ENCODE assay signal across 19 mouse cellular contexts in the genomic region with DNA sequence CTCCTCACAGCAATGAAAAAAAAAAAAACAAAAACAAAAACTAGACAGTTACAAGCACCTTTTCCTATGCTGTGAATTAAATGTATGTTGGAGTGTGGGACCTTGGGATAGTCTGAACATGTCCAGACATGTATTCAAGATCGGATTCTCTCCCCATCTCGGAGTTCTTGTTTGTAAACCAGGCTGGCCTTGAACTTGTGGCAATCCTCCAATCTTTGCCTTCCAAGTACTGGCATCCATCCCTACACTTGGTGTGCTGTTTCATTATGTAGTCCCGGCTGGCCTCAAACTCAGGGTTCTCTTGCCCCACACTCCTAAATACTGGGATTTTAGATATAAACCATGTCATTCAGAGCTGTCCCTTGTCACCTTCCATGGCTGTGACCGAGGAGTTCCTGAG. TPM values are rescaled to one million over a fixed set of nuclear protein-coding genes. Genes with fewer than 3 reads are reported as not detected.
DNase-seq lines count a peak whose midpoint lies in the region; ATAC-seq and TF ChIP-seq lines count a peak whose summit lies in the region.
"Had no signal": no experiment of that assay in that cellular context is flagged by ENCODE, and none has a peak within 500 bp of the region (broad histone marks: within the 10 kb centered on the region; RNA-seq: fewer than 3 reads in every experiment).

No protein-coding gene starts in this region.

- H3K36me3 ChIP-seq in liver, adult 2 months (ENCODE audit: control insufficient read depth, insufficient read depth, low read length): no peaks in the 10 kb centered on the region
- H3K36me3 ChIP-seq in G1E (replicated peaks): peaks cover 38% of the 10 kb centered on the region
- H3K36me3 ChIP-seq in myocyte (ENCODE audit: control insufficient read depth, insufficient read depth): no peaks in the 10 kb centered on the region
- no peaks in the 10 kb centered on the region for H3K36me3 ChIP-seq in heart, embryonic 10.5 days
- H3K36me3 ChIP-seq: stomach, embryonic 15.5 days had no signal

- no peak for TF ChIP-seq CTCF in liver, adult 2 months (IDR thresholded peaks at IDR 0.05; ENCODE audit: low read depth, low read length)
- TF ChIP-seq CTCF in G1E (IDR thresholded peaks at IDR 0.05; ENCODE audit: low read depth, low read length): no peak

- no peak overlapping the region for H3ac ChIP-seq in myocyte (ENCODE audit: control insufficient read depth, insufficient read length)

- H3K27ac ChIP-seq in liver, adult 2 months (replicated peaks; ENCODE audit: insufficient read depth, low read depth, low read length): peak overlapping the region; percentile 52; the same call in 1 of the 2 replicates
- H3K27ac ChIP-seq in heart, embryonic 10.5 days: no peak overlapping the region
- H3K27ac ChIP-seq: forebrain, embryonic 13.5 days; stomach, embryonic 15.5 days had no signal

- WGBS in liver, adult 2 months: 32% methylated on average over 4 of the region's 4 CpGs
- WGBS in heart, embryonic 10.5 days: 77% methylated on average over 4 of the region's 4 CpGs

- H3K27me3 ChIP-seq in liver, adult 2 months (ENCODE audit: control insufficient read depth, insufficient read depth, low read length): no peaks in the 10 kb centered on the region
- H3K27me3 ChIP-seq in G1E (ENCODE audit: insufficient read depth, low read length): no peaks in the 10 kb centered on the region
- H3K27me3 ChIP-seq in myocyte (ENCODE audit: control insufficient read depth, insufficient read depth, insufficient read length): no peaks in the 10 kb centered on the region
- no peaks in the 10 kb centered on the region for H3K27me3 ChIP-seq in heart, embryonic 10.5 days (ENCODE audit: insufficient read depth, poor library complexity, severe bottlenecking)
- H3K27me3 ChIP-seq: forebrain, embryonic 13.5 days; megakaryocyte, embryonic 14.5 days; stomach, embryonic 15.5 days had no signal

- TF ChIP-seq POLR2A in liver, adult 2 months (IDR thresholded peaks at IDR 0.05; ENCODE audit: extremely low read depth, insufficient read depth, low read length): no peak
- no peak for TF ChIP-seq POLR2A in myocyte (IDR thresholded peaks at IDR 0.05; ENCODE audit: insufficient read length, low read depth)

- peak overlapping the region; percentile 91 for H3K4me2 ChIP-seq in myocyte (ENCODE audit: low read depth)
- H3K4me2 ChIP-seq: forebrain, embryonic 13.5 days; stomach, embryonic 15.5 days had no signal

- H3K9me3 ChIP-seq in G1E (replicated peaks): no peaks in the 10 kb centered on the region
- H3K9me3 ChIP-seq in heart, embryonic 10.5 days: no peaks in the 10 kb centered on the region
- H3K9me3 ChIP-seq: forebrain, embryonic 13.5 days; stomach, embryonic 15.5 days had no signal

- peak; percentile 93 for DNase-seq in liver, adult 2 months (ENCODE audit: extremely low read depth, low read depth, low spot score)
- DNase-seq in liver (no peak), G1E (ENCODE audit: low spot score) (no peak)
- DNase-seq in adrenal gland, adult 8-10 months: peak; percentile 38
- no peak for DNase-seq in thymus, postnatal 25 days
- DNase-seq in heart, embryonic 10.5 days (ENCODE audit: low spot score): no peak
- DNase-seq: cerebellum, adult 11 months; cerebellum, postnatal 36 days; gastrocnemius, postnatal 25 days; kidney, adult 11 months; lung, adult 18-20 months; lung, postnatal 14 days; midbrain, embryonic 14.5 days; retina, postnatal 1 day; thymus, adult 18-20 months had no signal

- no peak overlapping the region for H3K4me3 ChIP-seq in liver, adult 2 months (ENCODE audit: insufficient read depth, low read depth, low read length)
- H3K4me3 ChIP-seq in G1E (ENCODE audit: low read depth, low read length) (peak overlapping the region; percentile 71), myocyte (no peak overlapping the region)
- no peak overlapping the region for H3K4me3 ChIP-seq in heart, embryonic 10.5 days
- H3K4me3 ChIP-seq: forebrain, embryonic 13.5 days; megakaryocyte, embryonic 14.5 days; stomach, embryonic 15.5 days had no signal

- no peaks in the 10 kb centered on the region for H3K79me2 ChIP-seq in liver, adult 2 months (ENCODE audit: control insufficient read depth, insufficient read depth, low read length)
- H3K79me2 ChIP-seq in myocyte (ENCODE audit: control insufficient read depth, insufficient read depth): no peaks in the 10 kb centered on the region

- ATAC-seq in G1E (ENCODE audit: extremely low read depth, insufficient number of reproducible peaks, low FRiP score, poor library complexity, severe bottlenecking): no peak
- ATAC-seq: forebrain, embryonic 13.5 days had no signal

- no peak overlapping the region for H3K9ac ChIP-seq in liver, adult 2 months (ENCODE audit: low read depth, low read length)
- H3K9ac ChIP-seq: forebrain, embryonic 13.5 days; stomach, embryonic 15.5 days had no signal

- peaks cover 11% of the 10 kb centered on the region for H3K4me1 ChIP-seq in liver, adult 2 months (ENCODE audit: control insufficient read depth, insufficient read depth, low read length)
- H3K4me1 ChIP-seq in G1E (ENCODE audit: insufficient read depth, low read depth, low read length): peaks cover 66% of the 10 kb centered on the region
- no peaks in the 10 kb centered on the region for H3K4me1 ChIP-seq in heart, embryonic 10.5 days
- H3K4me1 ChIP-seq: forebrain, embryonic 13.5 days; stomach, embryonic 15.5 days had no signal

TF ChIP-seq in myocyte, 11 proteins besides CTCF, POLR2A, EP300 and RAD21:
- TF ChIP-seq CEBPB (IDR thresholded peaks at IDR 0.05; ENCODE audit: insufficient read depth, poor library complexity, severe bottlenecking) (no peak), POLR2AphosphoS2 (IDR thresholded peaks at IDR 0.05; ENCODE audit: insufficient read length, low read depth) (no peak), E2F4 (IDR thresholded peaks at IDR 0.05; ENCODE audit: insufficient read depth) (no peak), MYOG (IDR thresholded peaks at IDR 0.05; ENCODE audit: control insufficient read depth in 1 of 3, insufficient read depth in 1 of 3, insufficient read length in 2 of 3, low read depth in 2 of 3) (no peak), REST (IDR thresholded peaks at IDR 0.05; ENCODE audit: insufficient read depth, insufficient read length) (no peak), MAX (IDR thresholded peaks at IDR 0.05; ENCODE audit: low read depth) (no peak), SRF (IDR thresholded peaks at IDR 0.05; ENCODE audit: control insufficient read depth, insufficient read length, low read depth) (no peak), MYOD1 (IDR thresholded peaks at IDR 0.05; ENCODE audit: control insufficient read depth in 1 of 3, insufficient read length in 2 of 3, low read depth in 2 of 3) (no peak), TCF12 (IDR thresholded peaks at IDR 0.05; ENCODE audit: insufficient read depth, poor library complexity, severe bottlenecking) (no peak), USF1 (IDR thresholded peaks at IDR 0.05; ENCODE audit: low read depth) (no peak), TCF3 (IDR thresholded peaks at IDR 0.05; ENCODE audit: insufficient read length, low read depth) (no peak)

RNA-seq across cellular contexts. Expression of a gene that starts 14.2 kb away (rescaled TPM):
- total RNA-seq in liver, adult 2 months (2014; rRNA removed): 10.8 and 13.6 TPM in 2 replicates
- polyA plus RNA-seq in liver, adult 2 months (2012; rRNA removed): 10.3 and 11.3 TPM in 2 replicates
- total RNA-seq in G1E (2014; fragmentation: Nextera tagmentation) (46.3 and 49.1 TPM in 2 replicates), G1E (2017) (46.6 and 52.2 TPM in 2 replicates)
- polyA plus RNA-seq in G1E (2012) (71.1 and 92.1 TPM in 2 replicates), myocyte (2012; fragmentation: generic; extraction: Trizol) (16.8 TPM)
- 10 to 100 TPM; 12.8 to 17.6 (median 15.5) TPM for total RNA-seq in adrenal gland, adult 8-10 months (2022)
- 30.3 and 35.6 TPM in 2 replicates for polyA plus RNA-seq in heart, embryonic 10.5 days (2016; fragmentation: Nextera tagmentation; extraction: Ambion mirVana)

Comparison
In these comparisons a context has a peak if more than half of its experiments do, and no peak if none do; other contexts are left out.
1. DNase-seq: peak in liver, adult 2 months (single experiment) and adrenal gland, adult 8-10 months (single experiment); none in liver (single experiment), G1E (single experiment), thymus, postnatal 25 days (single experiment) and heart, embryonic 10.5 days (single experiment).